Mouse (Mus musculus) intestine, embryonic 16.5 days (tissue): ENCODE data around the gene Gm20605. TPM values are rescaled to one million over a fixed set of nuclear protein-coding genes. Genes with fewer than 3 reads are reported as not detected.
A peak's percentile ranks its signal among the peaks of the same experiment; 100 is the strongest.

ENCODE experiments used
- ATAC-seq: fragments of 200-750 bp; cut with Nextera tagmentation; 2 replicates; pipeline ENCODE4 v1.8.0; 2017; ENCODE audit warnings: moderate TSS enrichment, moderate library complexity
- H3K27ac ChIP-seq: fragments of 300-500 bp; sonication (generic); 2 replicates; pipeline ENCODE4 v1.5.1; 2014; ENCODE audit warnings: mild to moderate bottlenecking, low read length
- H3K27me3 ChIP-seq: fragments of 300-500 bp; sonication (generic); replicated peaks from 2 replicates; pipeline ENCODE4 v1.6.1; 2014; ENCODE audit warnings: low read length, control low read depth, mixed read lengths; ENCODE audit not compliant: control insufficient read depth, insufficient read depth
- H3K36me3 ChIP-seq: fragments of 300-500 bp; sonication (generic); 2 replicates; pipeline ENCODE4 v1.6.1; 2014; ENCODE audit warnings: low read length, control low read depth; ENCODE audit not compliant: control insufficient read depth, insufficient read depth
- H3K4me1 ChIP-seq: fragments of 300-500 bp; sonication (generic); 2 replicates; pipeline ENCODE4 v1.6.1; 2014; ENCODE audit warnings: low read length, control low read depth, mixed read lengths; ENCODE audit not compliant: control insufficient read depth, insufficient read depth
- H3K4me2 ChIP-seq: fragments of 300-500 bp; sonication (generic); 2 replicates; pipeline ENCODE4 v1.6.1; 2014; ENCODE audit warnings: low read depth, low read length, control low read depth
- H3K4me3 ChIP-seq: fragments of 300-500 bp; sonication (generic); 2 replicates; pipeline ENCODE4 v1.5.1; 2014; ENCODE audit warnings: mild to moderate bottlenecking, low read length
- H3K9ac ChIP-seq: fragments of 300-500 bp; sonication (generic); 2 replicates; pipeline ENCODE4 v1.6.1; 2014; ENCODE audit warnings: low read depth, low read length
- H3K9me3 ChIP-seq: fragments of 300-500 bp; sonication (generic); 2 replicates; pipeline ENCODE4 v1.6.1; 2016; ENCODE audit warnings: low read length, control low read depth; ENCODE audit not compliant: control insufficient read depth
- WGBS: fragments of 180-500 bp; shearing (Covaris S2); extraction: QIAGEN DNeasy Blood & Tissue Kit; methylation state at CpG from one replicate; pipeline ENCODE4 v1.1.7; 2014; 5-methylcytosine and 5-hydroxymethylcytosine counted together
- polyA plus RNA-seq: library from polyadenylated mRNA; unstranded; fragments of >200 nt; fragmentation: Nextera tagmentation; extraction: Ambion mirVana; gene quantifications from 2 replicates; pipeline ENCODE4 v1.2.1, GENCODE M21; 2015

Gene Gm20605
- 10.8 and 12.2 TPM in 2 replicates for polyA plus RNA-seq

DNA sequence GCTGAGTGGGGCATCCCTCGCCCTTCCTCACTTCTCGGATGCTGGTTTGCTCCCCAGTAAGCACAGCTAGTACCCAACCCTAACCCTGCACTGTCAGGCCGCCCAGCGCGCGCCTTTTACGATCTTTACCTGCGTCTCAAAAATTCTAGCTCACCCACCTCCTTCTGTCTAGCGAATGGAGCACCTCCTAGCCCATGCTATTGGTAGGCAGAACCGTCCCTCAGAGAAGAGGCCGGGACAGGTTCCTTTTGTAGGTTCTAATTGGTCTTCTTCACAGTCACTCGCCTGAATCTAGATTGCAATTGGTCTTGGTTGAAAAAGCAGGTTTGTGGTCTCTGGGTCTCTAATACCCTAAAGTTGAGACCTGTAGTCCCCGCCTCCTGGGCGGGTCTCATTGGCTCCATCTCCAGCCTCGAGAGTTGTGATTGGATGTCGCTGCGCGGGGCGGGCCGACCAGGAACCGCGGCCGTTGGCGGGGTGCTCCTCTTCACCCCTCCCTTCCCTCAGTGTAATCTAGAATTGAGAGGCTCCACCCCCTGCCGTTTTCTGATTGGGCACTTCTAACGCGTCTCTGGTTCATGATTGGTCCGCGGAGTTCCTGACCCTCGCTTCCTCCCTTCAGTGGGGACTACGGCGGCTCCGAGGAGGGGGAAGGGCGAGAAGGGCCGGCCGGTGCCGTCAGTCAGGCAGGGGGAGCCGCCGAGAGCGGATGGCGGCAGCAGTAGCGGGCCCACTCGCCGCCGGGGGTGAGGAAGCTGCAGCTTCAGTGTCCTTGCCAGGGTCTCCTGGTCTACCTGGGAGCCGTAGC lies at the start of gene Gm20605, which contains the start of the genes Fbxo24 and Lrch4:
Gene Gm20605 (plus strand): TSS at position 678 of the 808 bp plus-strand sequence.
Gene Fbxo24 (minus strand): TSS at position 505 of the 808 bp plus-strand sequence.
Gene Lrch4 (plus strand): TSS at position 624 of the 808 bp plus-strand sequence.
- Histone ChIP-seq H3K9ac (peak within 1 kb of the TSS; percentile 91), H3K36me3 (peaks cover 1% of the 10 kb centered on the region; the same call in 1 of the 2 replicates), H3K27ac (peak within 1 kb of the TSS; percentile 99), H3K27me3 (no peaks in the 10 kb centered on the region), H3K9me3 (no peaks in the 10 kb centered on the region), H3K4me1 (peaks cover 44% of the 10 kb centered on the region), H3K4me2 (peak within 1 kb of the TSS; percentile 84), H3K4me3 (peak within 1 kb of the TSS; percentile 86)
- WGBS = under 1% methylated on average over 46 of the region's 46 CpGs
- ATAC-seq = peak; percentile 94

DNA sequence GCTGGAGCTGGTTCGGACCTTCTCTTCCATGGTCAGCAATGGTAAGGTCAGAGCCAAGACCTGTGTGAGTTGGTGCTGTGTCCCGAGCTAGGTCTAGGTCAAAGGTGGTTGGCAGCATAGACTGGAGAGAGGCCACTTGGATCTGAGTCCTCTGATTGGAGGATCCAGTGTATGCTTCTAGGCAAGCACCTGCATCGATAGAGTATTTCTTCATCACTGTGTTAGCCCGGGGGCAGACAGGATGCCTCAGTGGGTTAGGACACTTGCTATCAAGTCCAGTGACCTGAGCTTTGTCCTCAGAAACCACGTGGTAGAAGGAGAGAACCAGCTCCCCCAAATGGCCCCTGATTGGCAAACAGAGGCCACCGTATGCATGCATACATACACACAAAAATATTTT lies 48.7 kb upstream of the Gm20605 start:
- H3K27ac ChIP-seq = no peak overlapping the region
- ATAC-seq = no peak
- no peak overlapping the region for H3K4me3 ChIP-seq
- WGBS = 81% methylated on average over 6 of the region's 6 CpGs
- H3K4me1 ChIP-seq = peaks cover 8% of the 10 kb centered on the region; the same call in 1 of the 2 replicates
- H3K9me3 ChIP-seq = no peaks in the 10 kb centered on the region
- peaks cover 7% of the 10 kb centered on the region; the same call in 1 of the 2 replicates for H3K27me3 ChIP-seq
- H3K4me2 ChIP-seq = no peak overlapping the region
- no peak overlapping the region for H3K9ac ChIP-seq
- H3K36me3 ChIP-seq = no peaks in the 10 kb centered on the region

DNA sequence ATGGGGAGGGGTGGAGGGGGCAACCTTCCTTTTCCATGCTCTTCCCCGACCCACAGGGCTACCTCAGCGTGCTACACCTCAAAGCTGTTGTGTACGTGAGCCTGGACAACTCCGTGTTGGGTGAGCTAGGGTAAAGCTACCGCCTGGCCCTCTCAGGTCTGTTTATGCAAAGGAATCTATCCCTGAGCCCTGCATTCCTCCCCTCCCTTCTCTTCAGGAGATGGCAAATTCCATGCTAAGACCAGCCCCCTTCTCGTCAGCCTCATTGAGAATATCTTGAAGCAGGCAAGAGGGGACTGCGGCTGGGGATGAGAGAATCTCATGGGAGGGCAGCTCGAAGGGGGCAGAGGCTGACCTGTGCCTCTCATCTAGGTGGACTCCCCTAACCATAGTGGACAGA lies 46.3 kb upstream of the Gm20605 start:
- peaks cover 7% of the 10 kb centered on the region; the same call in 1 of the 2 replicates for H3K27me3 ChIP-seq
- H3K27ac ChIP-seq = no peak overlapping the region
- H3K9ac ChIP-seq = no peak overlapping the region
- ATAC-seq = no peak
- peaks cover 8% of the 10 kb centered on the region; the same call in 1 of the 2 replicates for H3K4me1 ChIP-seq
- H3K4me2 ChIP-seq = no peak overlapping the region
- 33% methylated on average over 8 of the region's 8 CpGs for WGBS
- no peak overlapping the region for H3K4me3 ChIP-seq
- no peaks in the 10 kb centered on the region for H3K36me3 ChIP-seq
- H3K9me3 ChIP-seq = no peaks in the 10 kb centered on the region; the same call in 1 of the 2 replicates

DNA sequence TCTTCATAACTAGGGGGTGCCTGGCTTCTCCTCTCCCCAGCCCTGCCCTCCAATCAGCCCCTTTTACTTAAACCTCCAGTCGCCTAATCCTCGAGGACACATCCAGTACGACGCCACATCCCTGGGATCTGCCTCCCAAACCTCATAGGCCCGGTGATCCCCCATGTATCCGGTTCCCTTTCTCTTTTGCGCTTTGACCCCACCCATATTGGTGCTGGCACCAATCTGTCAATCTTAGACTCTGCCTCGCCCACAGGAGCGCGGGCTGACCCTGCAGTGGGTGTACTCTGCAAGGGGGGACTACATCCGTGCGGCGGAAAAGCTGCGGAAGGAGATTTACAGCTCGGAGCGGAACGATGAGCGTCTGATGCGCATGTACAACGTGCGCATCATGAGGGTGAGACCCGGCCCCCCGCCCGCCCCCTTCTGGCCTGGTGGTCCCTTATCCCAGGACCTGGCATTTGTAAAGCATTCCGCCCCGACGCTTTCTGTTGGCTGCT lies 45.3 kb upstream of the Gm20605 start:
- ATAC-seq = peak; percentile 65; the same call in 1 of the 2 replicates
- Histone ChIP-seq H3K4me3 (peak overlapping the region; percentile 47), H3K9me3 (no peaks in the 10 kb centered on the region; the same call in 1 of the 2 replicates), H3K4me1 (peaks cover 8% of the 10 kb centered on the region; the same call in 1 of the 2 replicates), H3K36me3 (no peaks in the 10 kb centered on the region), H3K27ac (no peak overlapping the region), H3K9ac (peak overlapping the region; percentile 64), H3K27me3 (peaks cover 7% of the 10 kb centered on the region; the same call in 1 of the 2 replicates), H3K4me2 (peak overlapping the region; percentile 60)
- 14% methylated on average over 27 of the region's 27 CpGs for WGBS

DNA sequence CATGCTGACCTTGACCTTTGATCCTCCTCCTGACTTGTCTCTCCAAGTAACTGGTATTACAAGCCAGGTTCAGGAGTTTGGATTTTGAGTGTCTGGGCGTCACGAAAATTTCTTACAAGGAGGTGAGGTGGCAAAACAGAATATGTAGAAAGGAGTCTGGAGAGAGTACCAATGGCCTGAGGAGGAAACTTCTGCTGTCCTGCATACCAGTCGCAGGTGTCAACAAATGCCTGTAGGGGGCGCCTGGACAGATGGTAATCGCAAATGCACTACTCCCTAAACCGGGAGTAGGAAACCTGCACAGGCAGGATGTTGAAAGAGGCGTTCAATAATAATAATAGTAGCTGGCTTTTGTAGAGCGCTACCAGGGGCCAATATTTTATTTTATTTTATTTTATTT lies 44.0 kb upstream of the Gm20605 start:
- Histone ChIP-seq H3K4me3 (no peak overlapping the region), H3K4me1 (peaks cover 8% of the 10 kb centered on the region; the same call in 1 of the 2 replicates), H3K27ac (no peak overlapping the region), H3K4me2 (no peak overlapping the region), H3K27me3 (peaks cover 7% of the 10 kb centered on the region; the same call in 1 of the 2 replicates), H3K36me3 (no peaks in the 10 kb centered on the region), H3K9me3 (no peaks in the 10 kb centered on the region; the same call in 1 of the 2 replicates), H3K9ac (no peak overlapping the region)
- 34% methylated on average over 8 of the region's 8 CpGs for WGBS
- no peak for ATAC-seq

DNA sequence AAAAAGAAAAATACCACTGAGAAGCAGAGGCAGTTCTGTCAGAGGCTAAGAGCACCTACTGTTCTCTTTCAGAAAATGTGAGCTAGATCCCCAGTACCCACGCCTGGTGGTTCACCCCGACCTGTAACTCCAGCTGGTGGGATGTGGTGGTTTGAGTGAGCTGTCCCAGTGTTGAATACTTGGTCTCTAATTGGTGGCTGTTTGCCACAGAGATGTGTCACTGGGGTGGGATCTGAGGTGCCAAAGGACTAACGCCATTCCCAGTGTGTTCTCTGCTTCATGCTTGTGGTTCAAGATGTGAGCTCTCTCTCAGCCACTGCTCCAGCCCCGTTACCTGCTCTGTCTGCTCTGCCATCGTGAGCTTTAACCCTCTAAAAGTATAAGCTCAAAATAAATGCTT lies 38.5 kb upstream of the Gm20605 start:
- H3K36me3 ChIP-seq = no peaks in the 10 kb centered on the region
- ATAC-seq = no peak
- no peak overlapping the region for H3K9ac ChIP-seq
- no peaks in the 10 kb centered on the region for H3K4me1 ChIP-seq
- 71% methylated on average over 5 of the region's 5 CpGs for WGBS
- no peak overlapping the region for H3K4me3 ChIP-seq
- no peaks in the 10 kb centered on the region; the same call in 1 of the 2 replicates for H3K9me3 ChIP-seq
- no peaks in the 10 kb centered on the region for H3K27me3 ChIP-seq
- no peak overlapping the region for H3K4me2 ChIP-seq
- H3K27ac ChIP-seq = no peak overlapping the region

DNA sequence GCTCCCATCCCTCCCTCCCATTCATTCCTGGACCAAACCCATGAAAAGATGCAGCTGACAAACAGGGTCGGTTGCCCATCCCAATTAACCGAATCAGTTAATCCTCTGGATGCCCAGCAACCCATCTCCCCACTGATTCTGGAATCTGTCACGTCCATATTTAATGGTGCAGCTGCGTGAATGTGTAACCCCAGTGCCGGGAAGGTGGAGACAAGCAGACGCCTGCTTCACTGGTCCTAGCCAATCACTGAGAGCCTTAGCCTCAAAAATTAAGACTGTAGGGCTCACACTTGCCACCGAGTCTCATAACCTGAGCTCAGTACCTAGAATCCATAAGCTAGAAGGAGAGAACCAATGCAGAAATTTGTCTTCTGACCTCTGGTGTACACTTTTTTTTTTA lies 33.1 kb upstream of the Gm20605 start:
- Histone ChIP-seq H3K27ac (no peak overlapping the region), H3K9me3 (no peaks in the 10 kb centered on the region), H3K9ac (no peak overlapping the region), H3K4me3 (no peak overlapping the region), H3K27me3 (no peaks in the 10 kb centered on the region), H3K36me3 (no peaks in the 10 kb centered on the region), H3K4me1 (peaks cover 12% of the 10 kb centered on the region), H3K4me2 (no peak overlapping the region)
- WGBS = 74% methylated on average over 7 of the region's 7 CpGs
- no peak for ATAC-seq

DNA sequence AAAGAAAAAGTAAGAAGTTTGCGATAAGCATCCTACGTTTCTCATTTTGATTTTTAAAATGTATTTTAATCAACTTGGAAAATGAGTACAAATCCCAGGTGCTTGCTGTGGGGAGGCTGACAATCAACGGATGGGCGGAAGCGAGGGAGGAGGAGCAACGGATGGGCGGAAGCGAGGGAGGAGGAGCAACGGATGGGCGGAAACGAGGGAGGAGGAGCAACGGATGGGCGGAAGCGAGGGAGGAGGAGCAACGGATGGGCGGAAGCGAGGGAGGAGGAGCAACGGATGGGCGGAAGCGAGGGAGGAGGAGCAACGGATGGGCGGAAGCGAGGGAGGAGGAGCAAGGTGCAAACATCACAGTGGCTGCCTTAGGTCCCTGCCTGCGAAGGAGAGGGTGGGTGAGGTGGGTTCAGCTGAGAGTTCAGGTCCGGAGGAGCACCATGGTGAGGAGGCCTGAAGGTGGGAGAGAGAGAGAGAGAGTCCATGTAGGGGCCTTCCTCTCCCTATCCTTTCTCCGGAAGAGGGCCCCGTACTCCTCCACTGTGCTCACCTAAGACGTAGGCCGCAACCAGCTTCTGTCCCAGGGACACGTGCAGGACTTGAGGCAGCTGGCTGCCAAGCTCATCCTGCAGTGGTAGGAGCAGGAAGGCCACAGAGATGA lies 32.2 kb upstream of the Gm20605 start:
- Histone ChIP-seq H3K27me3 (no peaks in the 10 kb centered on the region), H3K4me1 (peaks cover 12% of the 10 kb centered on the region), H3K9ac (peak overlapping the region; percentile 48; the same call in 1 of the 2 replicates), H3K36me3 (no peaks in the 10 kb centered on the region), H3K27ac (peak overlapping the region; percentile 13; the same call in 1 of the 2 replicates), H3K9me3 (no peaks in the 10 kb centered on the region), H3K4me2 (peak overlapping the region; percentile 45; the same call in 1 of the 2 replicates), H3K4me3 (peak overlapping the region; percentile 20; the same call in 1 of the 2 replicates)
- no peak for ATAC-seq
- WGBS = 30% methylated on average over 28 of the region's 30 CpGs

DNA sequence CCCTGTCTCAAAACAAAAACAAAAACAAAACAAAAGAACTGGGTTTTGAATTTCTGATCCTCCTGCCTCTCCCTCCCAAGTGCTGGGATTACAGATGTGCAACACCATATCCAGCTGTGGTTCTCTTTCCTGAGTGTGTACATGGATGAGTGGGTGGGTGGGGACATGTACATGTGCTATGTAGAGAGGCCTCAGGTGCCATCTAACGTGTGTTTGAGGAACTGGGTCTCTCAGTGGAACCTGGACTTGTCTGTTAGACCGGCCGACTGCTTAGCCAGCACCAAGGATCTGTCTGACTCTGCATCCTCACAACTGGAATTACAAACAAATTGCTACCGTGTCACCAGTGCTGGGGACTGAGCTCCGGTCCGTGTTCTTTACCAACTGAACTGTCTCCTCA lies 31.4 kb upstream of the Gm20605 start:
- Histone ChIP-seq H3K4me3 (no peak overlapping the region), H3K9ac (no peak overlapping the region), H3K27me3 (no peaks in the 10 kb centered on the region), H3K4me2 (no peak overlapping the region), H3K9me3 (no peaks in the 10 kb centered on the region), H3K36me3 (no peaks in the 10 kb centered on the region), H3K4me1 (peaks cover 16% of the 10 kb centered on the region), H3K27ac (no peak overlapping the region)
- no peak for ATAC-seq
- WGBS = 94% methylated on average over 6 of the region's 6 CpGs
